Mouse (Mus musculus): ENCODE measurements around the gene Tnfrsf8. TPM values are rescaled to one million over a fixed set of nuclear protein-coding genes. Genes with fewer than 3 reads are reported as not detected.
A peak's percentile ranks its signal among the peaks of the same experiment; 100 is the strongest.
"Not testable (repeated sequence)": the region's sequence is repeated elsewhere in the genome, so short reads cannot be mapped to it uniquely, and the experiment has no call there.

Gene Tnfrsf8
- polyA plus RNA-seq, 1 experiment, result 1.5 TPM

GRCm38 (mm10) chr4:145310859-145311258 lies 4.1 kb downstream of the Tnfrsf8 start:
- no peak overlapping the region for H3K4me3 ChIP-seq (ENCODE audit: control insufficient read depth, low read depth, low read length)
- TF ChIP-seq POLR2A (IDR thresholded peaks at IDR 0.05; ENCODE audit: control insufficient read depth, low read depth, low read length) (no peak), CTCF (IDR thresholded peaks at IDR 0.05; ENCODE audit: control insufficient read depth, insufficient read depth, insufficient replicate concordance, low read depth, low read length) (no peak)
- no peak overlapping the region for H3K27ac ChIP-seq (ENCODE audit: control insufficient read depth, insufficient read depth, low read depth, low read length)
- H3K36me3 ChIP-seq (ENCODE audit: control insufficient read depth, insufficient read depth, low read length), result no peaks in the 10 kb centered on the region
- H3K27me3 ChIP-seq (ENCODE audit: control insufficient read depth, insufficient read depth, low read length), result no peaks in the 10 kb centered on the region
- H3K4me1 ChIP-seq (ENCODE audit: control insufficient read depth, insufficient read depth, low read length), result no peaks in the 10 kb centered on the region

- Histone ChIP-seq H3K27ac (ENCODE audit: control insufficient read depth, insufficient read depth, low read depth, low read length) (no peak overlapping the region), H3K4me3 (ENCODE audit: control insufficient read depth, low read depth, low read length) (no peak overlapping the region), H3K36me3 (ENCODE audit: control insufficient read depth, insufficient read depth, low read length) (no peaks in the 10 kb centered on the region), H3K27me3 (ENCODE audit: control insufficient read depth, insufficient read depth, low read length) (no peaks in the 10 kb centered on the region), H3K4me1 (ENCODE audit: control insufficient read depth, insufficient read depth, low read length) (no peaks in the 10 kb centered on the region)
- TF ChIP-seq POLR2A (IDR thresholded peaks at IDR 0.05; ENCODE audit: control insufficient read depth, low read depth, low read length) (no peak), CTCF (IDR thresholded peaks at IDR 0.05; ENCODE audit: control insufficient read depth, insufficient read depth, insufficient replicate concordance, low read depth, low read length) (no peak)
Observed at GRCm38 (mm10) chr4:145306422-145306821, 8.5 kb downstream of the Tnfrsf8 start.

GRCm38 (mm10) chr4:145305661-145306362 lies 9.2 kb downstream of the Tnfrsf8 start:
- H3K27me3 ChIP-seq (ENCODE audit: control insufficient read depth, insufficient read depth, low read length); H3K36me3 ChIP-seq (ENCODE audit: control insufficient read depth, insufficient read depth, low read length); H3K4me1 ChIP-seq (ENCODE audit: control insufficient read depth, insufficient read depth, low read length): not testable (repeated sequence)

GRCm38 (mm10) chr4:145304109-145304508 lies 10.9 kb downstream of the Tnfrsf8 start:
- H3K36me3 ChIP-seq (ENCODE audit: control insufficient read depth, insufficient read depth, low read length), result no peaks in the 10 kb centered on the region
- H3K4me3 ChIP-seq (ENCODE audit: control insufficient read depth, low read depth, low read length), result no peak overlapping the region
- no peak for TF ChIP-seq POLR2A (IDR thresholded peaks at IDR 0.05; ENCODE audit: control insufficient read depth, low read depth, low read length)
- TF ChIP-seq CTCF (IDR thresholded peaks at IDR 0.05; ENCODE audit: control insufficient read depth, insufficient read depth, insufficient replicate concordance, low read depth, low read length), result no peak
- H3K4me1 ChIP-seq (ENCODE audit: control insufficient read depth, insufficient read depth, low read length), result peaks cover 3% of the 10 kb centered on the region
- no peak overlapping the region for H3K27ac ChIP-seq (ENCODE audit: control insufficient read depth, insufficient read depth, low read depth, low read length)
- no peaks in the 10 kb centered on the region for H3K27me3 ChIP-seq (ENCODE audit: control insufficient read depth, insufficient read depth, low read length)

More at GRCm38 (mm10) chr4:145305661-145306362, 9.2 kb downstream of the Tnfrsf8 start:
- not testable (repeated sequence) for H3K27ac ChIP-seq (ENCODE audit: control insufficient read depth, insufficient read depth, low read depth, low read length); H3K4me3 ChIP-seq (ENCODE audit: control insufficient read depth, low read depth, low read length)

- H3K27me3 ChIP-seq (ENCODE audit: control insufficient read depth, insufficient read depth, low read length), result no peaks in the 10 kb centered on the region
Observed at GRCm38 (mm10) chr4:145302106-145302505, 12.9 kb downstream of the Tnfrsf8 start.

GRCm38 (mm10) chr4:145300210-145300927 lies 14.6 kb downstream of the Tnfrsf8 start:
- Histone ChIP-seq H3K27me3 (ENCODE audit: control insufficient read depth, insufficient read depth, low read length) (no peaks in the 10 kb centered on the region), H3K27ac (ENCODE audit: control insufficient read depth, insufficient read depth, low read depth, low read length) (no peak overlapping the region; the same call in 1 of the 2 replicates), H3K4me3 (ENCODE audit: control insufficient read depth, low read depth, low read length) (peak overlapping the region; percentile 79), H3K4me1 (ENCODE audit: control insufficient read depth, insufficient read depth, low read length) (peaks cover 9% of the 10 kb centered on the region), H3K36me3 (ENCODE audit: control insufficient read depth, insufficient read depth, low read length) (no peaks in the 10 kb centered on the region)
- TF ChIP-seq CTCF (IDR thresholded peaks at IDR 0.05; ENCODE audit: control insufficient read depth, insufficient read depth, insufficient replicate concordance, low read depth, low read length) (no peak), POLR2A (IDR thresholded peaks at IDR 0.05; ENCODE audit: control insufficient read depth, low read depth, low read length) (no peak)

More at GRCm38 (mm10) chr4:145302106-145302505, 12.9 kb downstream of the Tnfrsf8 start:
- peaks cover 9% of the 10 kb centered on the region for H3K4me1 ChIP-seq (ENCODE audit: control insufficient read depth, insufficient read depth, low read length)
- H3K36me3 ChIP-seq (ENCODE audit: control insufficient read depth, insufficient read depth, low read length), result no peaks in the 10 kb centered on the region
- no peak overlapping the region for H3K4me3 ChIP-seq (ENCODE audit: control insufficient read depth, low read depth, low read length)
- H3K27ac ChIP-seq (ENCODE audit: control insufficient read depth, insufficient read depth, low read depth, low read length), result no peak overlapping the region
- TF ChIP-seq CTCF (IDR thresholded peaks at IDR 0.05; ENCODE audit: control insufficient read depth, insufficient read depth, insufficient replicate concordance, low read depth, low read length), result no peak
- no peak for TF ChIP-seq POLR2A (IDR thresholded peaks at IDR 0.05; ENCODE audit: control insufficient read depth, low read depth, low read length)

- TF ChIP-seq CTCF (IDR thresholded peaks at IDR 0.05; ENCODE audit: control insufficient read depth, insufficient read depth, insufficient replicate concordance, low read depth, low read length), result no peak
- no peak for TF ChIP-seq POLR2A (IDR thresholded peaks at IDR 0.05; ENCODE audit: control insufficient read depth, low read depth, low read length)
- Histone ChIP-seq H3K4me3 (ENCODE audit: control insufficient read depth, low read depth, low read length) (peak overlapping the region; percentile 39; the same call in 1 of the 2 replicates), H3K27ac (ENCODE audit: control insufficient read depth, insufficient read depth, low read depth, low read length) (peak overlapping the region; percentile 65), H3K36me3 (ENCODE audit: control insufficient read depth, insufficient read depth, low read length) (no peaks in the 10 kb centered on the region), H3K4me1 (ENCODE audit: control insufficient read depth, insufficient read depth, low read length) (peaks cover 9% of the 10 kb centered on the region), H3K27me3 (ENCODE audit: control insufficient read depth, insufficient read depth, low read length) (no peaks in the 10 kb centered on the region)
Observed at GRCm38 (mm10) chr4:145299355-145299754, 15.6 kb downstream of the Tnfrsf8 start.
